Mouse (Mus musculus): ENCODE data around the gene Klk1b3. TPM values are rescaled to one million over a fixed set of nuclear protein-coding genes. Genes with fewer than 3 reads are reported as not detected.

Klk1b3 gene
- polyA plus RNA-seq, 1 experiment = not detected

DNA sequence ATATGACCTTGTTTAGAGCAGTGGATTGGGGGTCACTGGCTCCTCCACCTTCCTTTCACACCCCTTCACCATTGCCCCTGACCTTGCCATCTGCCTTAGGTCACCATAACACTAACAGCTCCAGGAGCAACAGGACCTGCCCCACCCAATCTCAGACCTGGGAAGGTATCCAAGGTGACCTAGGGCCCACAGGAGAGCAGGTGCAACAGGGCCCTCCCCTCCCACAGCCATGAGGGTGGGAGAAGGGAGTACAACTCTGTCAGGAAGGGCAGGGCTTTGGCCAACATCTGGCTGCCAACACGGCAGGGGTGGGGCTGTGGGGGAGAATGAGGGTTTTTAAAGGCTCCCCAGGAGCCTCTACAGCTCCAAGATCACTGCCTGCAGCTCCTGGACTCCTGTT lies 27.1 kb downstream of the Klk1b3 start, which contains the start of gene Klk1:
Gene Klk1 (plus strand): TSS at position 285 of the 400 bp plus-strand sequence.
- WGBS = 31% methylated on average over 1 of the region's 1 CpGs
- Histone ChIP-seq H3K4me3 (replicated peaks; ENCODE audit: control insufficient read depth, low read depth, low read length) (no peak within 1 kb of the TSS), H3K27ac (ENCODE audit: control insufficient read depth, insufficient read depth, low read depth, low read length, poor library complexity) (no peak within 1 kb of the TSS), H3K4me1 (ENCODE audit: control insufficient read depth, insufficient read depth, low read length) (no peaks in the 10 kb centered on the region)
- no peak for TF ChIP-seq CTCF (IDR thresholded peaks at IDR 0.05; ENCODE audit: control insufficient read depth, insufficient read depth, low read length)

DNA sequence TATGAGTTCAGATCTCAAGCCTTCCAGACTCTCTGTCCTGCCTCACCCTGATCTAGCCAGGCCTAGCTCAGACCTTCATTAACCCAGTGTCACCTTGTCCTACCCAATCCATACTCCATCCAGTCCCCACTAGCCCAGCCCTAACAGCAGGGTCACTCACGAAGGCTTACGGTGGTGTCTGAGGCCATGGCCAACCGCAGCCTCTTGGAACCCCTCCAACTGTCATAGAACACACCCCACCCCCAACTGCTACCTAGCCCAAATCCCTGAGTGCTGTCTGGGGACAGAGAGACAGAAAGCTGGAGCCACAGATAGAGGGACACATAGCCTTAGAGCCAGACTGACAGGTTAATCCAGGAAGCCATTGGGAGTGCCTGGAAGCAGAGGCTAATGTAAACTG lies 37.9 kb downstream of the Klk1b3 start, which contains the start of gene Gm36864:
Gene Gm36864 (plus strand): TSS at position 269 of the 400 bp plus-strand sequence.
- no peak for TF ChIP-seq POLR2A (IDR thresholded peaks at IDR 0.05; ENCODE audit: borderline replicate concordance, control insufficient read depth, low read depth, low read length)
- no peak for TF ChIP-seq CTCF (IDR thresholded peaks at IDR 0.05; ENCODE audit: control insufficient read depth, insufficient read depth, low read length)
- Histone ChIP-seq H3K4me1 (ENCODE audit: control insufficient read depth, insufficient read depth, low read length) (no peaks in the 10 kb centered on the region), H3K4me3 (replicated peaks; ENCODE audit: control insufficient read depth, low read depth, low read length) (no peak within 1 kb of the TSS), H3K27ac (ENCODE audit: control insufficient read depth, insufficient read depth, low read depth, low read length, poor library complexity) (no peak within 1 kb of the TSS)
- WGBS = 59% methylated on average over 3 of the region's 3 CpGs

DNA sequence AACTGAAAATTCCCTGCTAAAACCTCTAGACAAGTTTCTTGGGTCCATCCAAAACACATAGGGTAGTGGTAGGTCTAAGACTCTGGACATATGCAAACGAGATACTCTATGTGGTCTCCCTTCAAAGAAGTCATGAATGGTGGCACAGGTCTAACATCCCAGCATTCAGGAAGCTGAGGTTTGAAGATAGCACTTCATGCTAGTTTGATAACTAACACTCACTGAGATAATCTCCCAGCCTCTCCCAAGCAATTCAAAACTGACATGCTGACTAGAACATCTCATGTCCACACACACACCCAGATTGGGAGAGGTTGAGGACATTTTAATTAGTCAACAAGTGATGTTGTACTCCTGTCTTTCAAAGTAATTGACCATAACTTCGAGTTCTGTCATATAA lies 41.9 kb downstream of the Klk1b3 start:
- H3K27ac ChIP-seq (ENCODE audit: control insufficient read depth, insufficient read depth, low read depth, low read length, poor library complexity) = no peak overlapping the region
- WGBS = 35% methylated on average over 2 of the region's 2 CpGs
- H3K4me1 ChIP-seq (ENCODE audit: control insufficient read depth, insufficient read depth, low read length) = no peaks in the 10 kb centered on the region; the same call in 1 of the 2 replicates
- TF ChIP-seq CTCF (IDR thresholded peaks at IDR 0.05; ENCODE audit: control insufficient read depth, insufficient read depth, low read length) (no peak), POLR2A (IDR thresholded peaks at IDR 0.05; ENCODE audit: borderline replicate concordance, control insufficient read depth, low read depth, low read length) (no peak)
- H3K4me3 ChIP-seq (replicated peaks; ENCODE audit: control insufficient read depth, low read depth, low read length) = no peak overlapping the region

DNA sequence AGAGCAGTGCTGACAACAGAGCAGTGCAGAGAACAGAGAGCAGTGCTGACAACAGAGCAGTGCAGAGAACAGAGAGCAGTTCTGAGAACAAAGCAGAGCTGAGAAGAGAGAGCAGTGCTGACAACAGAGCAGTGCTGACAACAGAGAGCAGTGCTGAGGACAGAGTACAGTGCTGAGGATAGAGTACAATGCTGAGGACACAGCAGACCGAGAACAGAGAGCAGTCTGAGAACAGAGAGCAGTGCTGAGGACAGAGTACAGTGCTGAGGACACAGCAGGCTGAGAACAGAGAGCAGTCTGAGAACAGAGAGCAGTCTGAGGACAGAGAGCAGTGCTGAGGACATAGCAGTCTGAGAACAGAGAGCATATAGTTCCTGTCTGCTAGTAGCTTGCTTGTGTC lies 42.7 kb downstream of the Klk1b3 start:
- H3K4me1 ChIP-seq (ENCODE audit: control insufficient read depth, insufficient read depth, low read length) = no peaks in the 10 kb centered on the region; the same call in 1 of the 2 replicates
- H3K4me3 ChIP-seq (replicated peaks; ENCODE audit: control insufficient read depth, low read depth, low read length) = no peak overlapping the region
- 61% methylated on average over 1 of the region's 1 CpGs for WGBS
- H3K27ac ChIP-seq (ENCODE audit: control insufficient read depth, insufficient read depth, low read depth, low read length, poor library complexity) = no peak overlapping the region
- TF ChIP-seq CTCF (IDR thresholded peaks at IDR 0.05; ENCODE audit: control insufficient read depth, insufficient read depth, low read length) (no peak), POLR2A (IDR thresholded peaks at IDR 0.05; ENCODE audit: borderline replicate concordance, control insufficient read depth, low read depth, low read length) (no peak)

DNA sequence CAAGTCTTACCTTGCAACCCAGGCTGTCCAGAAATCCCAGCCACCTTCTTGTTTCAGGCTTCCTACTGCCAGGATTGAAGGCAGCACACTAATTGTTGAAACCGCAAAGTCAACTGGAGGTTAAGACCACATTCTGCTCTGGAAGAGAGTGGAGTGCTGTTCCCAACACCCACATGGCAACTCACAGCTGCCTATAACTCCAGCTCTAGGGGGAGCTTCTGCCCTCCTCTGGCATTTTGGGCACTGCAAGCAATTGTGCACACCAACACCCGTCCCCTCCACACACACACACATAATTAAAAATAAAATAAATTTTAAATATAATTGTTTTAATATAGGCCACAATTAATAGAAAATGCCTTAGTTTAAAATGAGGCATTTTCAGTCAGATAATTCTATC lies 43.2 kb downstream of the Klk1b3 start:
- TF ChIP-seq POLR2A (IDR thresholded peaks at IDR 0.05; ENCODE audit: borderline replicate concordance, control insufficient read depth, low read depth, low read length) (no peak), CTCF (IDR thresholded peaks at IDR 0.05; ENCODE audit: control insufficient read depth, insufficient read depth, low read length) (no peak)

DNA sequence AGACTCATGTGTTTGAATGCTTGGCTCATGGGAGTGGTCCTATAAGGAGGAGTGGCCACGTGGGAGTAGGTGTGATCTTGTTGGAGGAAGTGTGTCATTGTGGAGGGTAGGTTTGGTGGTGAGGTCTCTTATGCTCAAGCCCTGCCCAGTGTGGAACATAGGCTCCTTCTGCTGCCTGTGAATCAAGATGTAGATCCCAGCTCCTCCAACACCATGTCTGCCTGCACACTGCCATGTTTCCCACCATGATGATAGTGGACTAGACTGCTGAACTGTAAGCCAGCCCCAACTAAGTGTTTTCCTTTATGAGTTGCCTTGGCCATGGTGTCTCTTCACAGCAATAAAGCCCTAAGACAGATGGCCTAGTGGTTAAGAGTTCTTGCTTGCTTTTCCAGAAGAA lies 46.1 kb downstream of the Klk1b3 start:
- WGBS = 48% methylated on average over 1 of the region's 1 CpGs
- H3K4me3 ChIP-seq (replicated peaks; ENCODE audit: control insufficient read depth, low read depth, low read length) = no peak overlapping the region
- H3K27ac ChIP-seq (ENCODE audit: control insufficient read depth, insufficient read depth, low read depth, low read length, poor library complexity) = no peak overlapping the region
- no peaks in the 10 kb centered on the region; the same call in 1 of the 2 replicates for H3K4me1 ChIP-seq (ENCODE audit: control insufficient read depth, insufficient read depth, low read length)
- no peak for TF ChIP-seq CTCF (IDR thresholded peaks at IDR 0.05; ENCODE audit: control insufficient read depth, insufficient read depth, low read length)
- no peak for TF ChIP-seq POLR2A (IDR thresholded peaks at IDR 0.05; ENCODE audit: borderline replicate concordance, control insufficient read depth, low read depth, low read length)

More for the DNA sequence above, 43.2 kb downstream of the Klk1b3 start:
- Histone ChIP-seq H3K27ac (ENCODE audit: control insufficient read depth, insufficient read depth, low read depth, low read length, poor library complexity) (no peak overlapping the region), H3K4me3 (replicated peaks; ENCODE audit: control insufficient read depth, low read depth, low read length) (no peak overlapping the region), H3K4me1 (ENCODE audit: control insufficient read depth, insufficient read depth, low read length) (no peaks in the 10 kb centered on the region; the same call in 1 of the 2 replicates)
- 61% methylated on average over 2 of the region's 2 CpGs for WGBS

DNA sequence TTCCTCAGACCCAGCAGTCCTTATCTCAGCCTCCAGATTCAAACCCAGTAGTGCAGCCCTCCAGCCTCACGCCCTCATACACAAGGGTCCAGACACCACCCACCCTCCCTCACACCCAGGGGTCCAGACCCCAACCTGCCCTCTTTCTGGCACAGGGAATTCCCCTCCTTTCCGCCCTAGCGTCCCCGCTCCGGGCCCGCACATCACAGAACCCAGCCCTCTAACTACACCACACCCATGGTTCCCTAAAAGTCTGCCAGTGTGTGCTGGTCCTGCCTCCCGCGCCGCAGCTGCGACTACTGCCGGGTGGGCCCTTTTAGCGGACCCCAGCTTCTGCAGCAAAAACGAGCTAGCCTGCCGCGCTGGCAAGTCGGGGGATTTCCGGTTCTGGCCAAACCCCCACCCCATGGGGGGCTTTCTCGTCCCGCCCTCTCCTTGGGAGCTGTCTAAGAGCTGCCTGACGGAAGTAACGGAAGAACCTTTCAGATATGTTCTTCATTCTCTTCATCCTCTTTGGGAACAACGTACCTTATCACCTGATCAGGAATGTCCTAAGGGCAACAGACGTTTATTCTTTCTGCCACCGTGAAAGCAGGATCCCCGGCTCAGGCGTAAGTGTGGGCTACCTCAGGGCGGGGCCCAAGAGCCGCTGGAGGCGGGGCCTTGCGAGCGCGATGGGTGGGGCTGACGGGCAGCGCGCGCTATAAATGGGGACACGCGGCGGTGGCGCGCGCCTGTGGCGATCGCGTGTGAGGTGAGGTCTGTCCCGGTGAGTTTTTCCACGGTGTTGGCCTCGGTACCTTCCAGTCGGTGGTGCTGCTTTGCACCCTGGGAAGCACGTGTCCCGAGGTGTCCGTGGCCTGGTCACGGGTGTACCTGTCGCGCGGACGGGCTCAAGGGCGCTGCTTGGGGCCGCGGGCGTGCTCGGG lies 48.3 kb downstream of the Klk1b3 start, which contains the start of the genes 1700028J19Rik and 2410002F23Rik:
Gene 1700028J19Rik (minus strand): TSS at position 641 of the 929 bp plus-strand sequence.
Gene 2410002F23Rik (plus strand): TSS at position 668 of the 929 bp plus-strand sequence.
- H3K27ac ChIP-seq (ENCODE audit: control insufficient read depth, insufficient read depth, low read depth, low read length, poor library complexity) = peak within 1 kb of the TSS; percentile 82
- peak; percentile 96 for TF ChIP-seq POLR2A (IDR thresholded peaks at IDR 0.05; ENCODE audit: borderline replicate concordance, control insufficient read depth, low read depth, low read length)
- TF ChIP-seq CTCF (IDR thresholded peaks at IDR 0.05; ENCODE audit: control insufficient read depth, insufficient read depth, low read length) = peak; percentile 12; the same call in 1 of the 2 replicates
- WGBS = under 1% methylated on average over 62 of the region's 62 CpGs
- H3K4me1 ChIP-seq (ENCODE audit: control insufficient read depth, insufficient read depth, low read length) = no peaks in the 10 kb centered on the region; the same call in 1 of the 2 replicates
- peak within 1 kb of the TSS; percentile 98 for H3K4me3 ChIP-seq (replicated peaks; ENCODE audit: control insufficient read depth, low read depth, low read length)

DNA sequence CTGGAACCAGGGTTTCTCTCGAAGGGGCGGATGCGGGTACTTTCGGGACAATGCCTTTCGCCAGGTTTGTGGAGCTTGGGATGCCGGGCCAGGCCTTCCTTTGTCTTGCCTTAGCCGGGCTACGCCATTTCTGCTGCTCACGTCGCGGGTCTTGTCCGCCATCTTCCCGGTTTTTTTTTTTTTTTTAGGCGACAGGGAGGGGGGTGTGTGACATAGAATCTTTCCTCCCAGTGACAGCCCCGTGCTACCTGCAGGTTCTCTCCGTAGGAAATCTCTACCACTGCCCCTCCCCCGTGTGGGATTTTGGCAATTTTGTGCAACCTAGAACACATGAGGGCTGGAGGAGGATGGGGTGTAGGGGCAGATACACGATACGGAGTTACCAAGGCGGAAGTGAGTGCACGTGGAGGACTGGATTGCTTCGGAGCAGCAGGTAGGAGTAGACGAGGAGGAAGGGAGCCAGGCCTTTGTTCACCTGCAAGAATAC lies 49.0 kb downstream of the Klk1b3 start:
- Histone ChIP-seq H3K4me1 (ENCODE audit: control insufficient read depth, insufficient read depth, low read length) (no peaks in the 10 kb centered on the region; the same call in 1 of the 2 replicates), H3K27ac (ENCODE audit: control insufficient read depth, insufficient read depth, low read depth, low read length, poor library complexity) (peak overlapping the region; percentile 82), H3K4me3 (replicated peaks; ENCODE audit: control insufficient read depth, low read depth, low read length) (peak overlapping the region; percentile 98)
- TF ChIP-seq CTCF (IDR thresholded peaks at IDR 0.05; ENCODE audit: control insufficient read depth, insufficient read depth, low read length) (no peak), POLR2A (IDR thresholded peaks at IDR 0.05; ENCODE audit: borderline replicate concordance, control insufficient read depth, low read depth, low read length) (no peak)
- WGBS = under 1% methylated on average over 23 of the region's 23 CpGs

All from bone marrow, adult 2 months (tissue).